Mouse (Mus musculus): Measurements from ENCODE around the gene Zbed6.

GRCm38 (mm10) chr1:133695901-133696300, 35.2 kb upstream of the Zbed6 start:
- TF ChIP-seq CTCF (IDR thresholded peaks at IDR 0.05; ENCODE audit: low read depth): no peak
- TF ChIP-seq EP300 (IDR thresholded peaks at IDR 0.05; ENCODE audit: low read depth): no peak

All from heart, postnatal 0 days (tissue).